Mouse (Mus musculus): ENCODE data around the gene Nfyc.
A peak's percentile ranks its signal among the peaks of the same experiment; 100 is the strongest.

Gene Nfyc

DNA sequence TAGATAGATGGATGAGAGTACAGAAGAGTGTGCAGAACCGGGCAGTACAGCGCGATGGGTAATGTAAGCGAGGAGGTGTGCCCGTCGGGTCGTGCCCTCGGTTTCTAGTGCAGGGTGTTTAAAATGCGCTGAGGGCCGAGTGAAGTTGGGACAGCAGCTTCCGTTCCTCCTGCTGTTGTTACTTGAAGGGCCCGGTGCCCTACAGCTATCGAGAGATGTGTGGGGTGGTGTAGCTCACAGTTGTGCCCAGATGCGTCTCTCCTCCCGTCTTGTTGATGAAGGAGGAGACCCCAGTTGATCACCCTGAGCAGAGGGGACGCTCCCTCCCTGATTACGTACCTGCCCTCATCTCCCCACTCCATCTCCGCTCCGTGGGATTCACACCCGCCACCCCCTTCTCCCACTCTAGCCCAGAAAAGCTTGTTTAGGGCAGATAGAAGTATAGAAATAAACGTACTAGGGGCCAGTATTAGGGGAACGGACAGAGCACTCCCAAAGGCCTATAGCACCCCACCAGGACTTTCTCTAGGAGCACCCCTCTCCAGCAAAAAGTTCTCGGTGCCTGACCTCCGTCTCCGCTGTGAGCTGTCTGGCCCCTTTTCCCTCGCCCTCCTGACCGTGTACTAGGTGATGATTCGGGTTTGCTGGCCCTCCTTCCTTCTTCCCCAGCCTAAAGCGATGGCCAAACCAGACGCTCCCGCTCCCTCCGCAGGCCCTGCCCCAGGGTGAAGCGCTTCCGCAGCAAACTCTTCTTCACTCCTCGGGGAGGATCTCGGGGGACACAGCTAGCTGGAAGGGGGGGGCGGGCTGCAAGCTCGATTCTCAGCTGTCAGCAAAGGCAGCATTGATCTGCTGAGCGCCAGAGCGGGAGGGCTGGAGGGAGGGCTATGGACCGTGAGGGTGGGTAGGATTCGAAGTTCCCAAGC lies 83.2 kb downstream of the Nfyc start, which contains the start of gene Kcnq4:
Gene Kcnq4, minus strand, starts transcription at position 672 of the 926 bp plus-strand sequence.
- DNase-seq: no peak

- no peak for DNase-seq
Observed at GRCm38 (mm10) chr4:120747243-120747792, 84.1 kb downstream of the Nfyc start.

- DNase-seq: peak; percentile 27
Observed at GRCm38 (mm10) chr4:120746552-120747150, 84.7 kb downstream of the Nfyc start.

DNA sequence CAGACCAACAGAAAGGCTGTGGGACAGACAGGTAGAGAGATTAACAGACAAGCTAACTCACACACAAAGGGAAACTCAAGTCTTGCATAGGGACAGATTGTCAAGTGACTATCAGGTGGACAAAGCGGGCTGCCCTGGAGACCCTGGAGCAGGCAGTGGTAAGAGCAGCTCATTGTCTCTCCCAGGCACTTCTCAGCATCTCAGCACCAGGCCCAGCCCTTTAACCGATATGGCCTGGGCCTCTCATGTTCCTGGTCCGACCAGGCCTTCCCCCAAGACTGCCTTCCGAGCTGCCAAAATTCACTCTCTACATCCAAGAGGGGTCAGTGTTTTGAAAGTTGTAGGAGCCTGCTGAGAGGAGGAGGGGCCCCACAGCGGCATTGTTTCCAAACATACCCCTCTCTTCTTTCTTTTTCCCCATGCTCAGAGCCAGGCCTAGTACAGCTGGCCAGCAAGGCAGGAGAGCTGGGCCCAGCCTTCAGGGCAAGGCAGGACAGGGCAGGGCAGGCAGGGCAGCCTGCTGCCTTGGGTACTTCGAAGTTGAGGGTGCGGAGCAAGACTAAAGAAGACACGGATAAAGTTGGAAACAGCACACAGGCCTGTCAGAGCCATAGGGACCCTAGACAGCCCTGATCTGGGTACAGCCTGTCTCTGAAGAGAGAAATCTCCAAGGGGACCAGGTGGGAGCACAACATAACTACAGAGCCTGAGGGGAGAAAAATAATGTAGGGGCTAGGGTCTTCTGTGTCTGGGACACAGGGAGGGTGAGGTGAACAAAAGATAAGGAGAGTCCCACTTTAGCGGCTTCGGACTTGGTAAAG lies 85.4 kb downstream of the Nfyc start:
- no peak for DNase-seq

DNA sequence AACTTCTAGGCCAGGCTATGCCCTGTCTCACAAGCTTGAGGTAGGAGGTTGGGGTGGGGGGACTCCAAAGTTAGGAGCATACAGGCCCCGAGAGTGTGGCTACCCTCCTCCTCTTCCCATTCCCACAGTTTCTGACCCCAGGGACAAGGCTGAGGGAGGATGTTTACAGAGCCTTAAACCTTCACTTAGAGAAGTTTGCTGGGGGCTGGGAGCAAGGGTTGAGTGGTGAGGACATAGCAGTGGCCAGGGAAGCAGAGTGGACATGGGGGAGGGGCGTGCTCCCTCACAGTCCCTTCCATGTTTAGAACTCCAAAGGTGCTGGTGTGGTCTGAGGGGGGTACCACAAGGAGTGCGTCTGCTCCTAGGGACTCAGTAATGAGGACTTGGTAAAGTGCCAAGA lies 87.7 kb downstream of the Nfyc start:
- no peak for DNase-seq

DNA sequence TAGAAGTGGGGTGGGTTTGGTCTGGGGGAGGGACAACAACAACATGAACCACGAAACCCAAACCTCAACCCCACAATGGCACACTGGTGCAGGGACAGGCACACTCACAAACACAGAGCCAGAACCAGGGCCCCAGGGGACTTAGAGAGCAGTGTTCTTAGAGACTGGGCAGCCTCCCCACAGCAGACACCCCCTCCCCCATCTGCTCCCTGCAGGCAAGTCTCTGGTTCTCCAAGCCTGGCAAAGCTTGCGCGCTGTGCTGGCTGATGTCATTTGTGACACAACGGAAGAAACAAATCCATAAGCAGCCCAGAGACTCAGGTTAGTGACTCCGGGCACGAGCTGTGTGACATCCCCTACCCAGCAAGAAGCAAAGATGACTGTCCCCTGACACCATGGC lies 90.1 kb downstream of the Nfyc start:
- no peak for DNase-seq

DNA sequence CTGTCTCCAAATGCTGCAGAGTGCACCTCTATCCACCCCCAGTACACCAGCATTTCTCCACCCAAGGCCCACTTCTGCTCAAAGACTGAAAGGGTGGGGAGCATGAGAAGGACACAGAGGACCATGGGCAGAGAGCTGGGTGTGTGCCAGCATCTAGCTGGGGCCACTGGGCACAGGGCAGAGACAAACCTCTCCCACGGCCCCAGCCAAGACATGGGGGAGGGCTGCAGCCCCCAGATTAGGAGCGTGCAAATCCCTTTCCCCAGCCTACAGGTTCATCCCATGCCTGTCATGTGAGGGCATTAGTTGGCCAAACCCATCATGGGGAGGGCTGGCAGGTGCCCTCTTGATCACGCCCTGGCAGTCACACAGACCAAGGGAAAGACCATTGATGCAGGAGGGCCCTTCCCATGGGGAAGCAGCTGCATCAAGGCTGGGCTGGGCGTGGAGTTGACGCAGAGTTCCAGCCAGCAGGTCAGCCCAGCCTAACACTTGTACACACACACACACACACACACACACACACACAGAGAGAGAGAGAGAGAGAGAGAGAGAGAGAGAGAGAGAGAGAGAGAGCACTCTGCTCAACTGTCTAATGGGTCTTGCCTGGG lies 97.3 kb downstream of the Nfyc start:
- DNase-seq: no peak

DNA sequence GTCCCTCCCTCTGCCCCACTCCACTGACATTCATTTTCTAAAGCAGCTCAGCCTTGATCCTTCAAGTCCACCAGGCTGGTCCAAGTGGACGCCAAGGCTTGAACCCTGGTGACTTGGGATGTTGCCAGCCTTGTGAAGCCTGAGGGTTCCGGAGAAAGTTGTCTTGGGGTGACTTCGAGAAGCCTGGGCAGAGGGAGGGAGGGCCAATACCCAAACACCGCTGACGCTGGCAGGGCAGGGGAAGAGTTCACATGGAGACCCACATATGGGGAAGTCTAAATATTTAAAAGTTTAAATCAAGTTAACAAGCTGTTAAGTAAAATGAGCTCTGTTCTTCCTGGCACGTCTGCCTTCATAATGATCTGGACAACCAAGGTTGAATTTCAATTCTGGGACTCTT lies 98.6 kb downstream of the Nfyc start:
- DNase-seq: no peak

DNA sequence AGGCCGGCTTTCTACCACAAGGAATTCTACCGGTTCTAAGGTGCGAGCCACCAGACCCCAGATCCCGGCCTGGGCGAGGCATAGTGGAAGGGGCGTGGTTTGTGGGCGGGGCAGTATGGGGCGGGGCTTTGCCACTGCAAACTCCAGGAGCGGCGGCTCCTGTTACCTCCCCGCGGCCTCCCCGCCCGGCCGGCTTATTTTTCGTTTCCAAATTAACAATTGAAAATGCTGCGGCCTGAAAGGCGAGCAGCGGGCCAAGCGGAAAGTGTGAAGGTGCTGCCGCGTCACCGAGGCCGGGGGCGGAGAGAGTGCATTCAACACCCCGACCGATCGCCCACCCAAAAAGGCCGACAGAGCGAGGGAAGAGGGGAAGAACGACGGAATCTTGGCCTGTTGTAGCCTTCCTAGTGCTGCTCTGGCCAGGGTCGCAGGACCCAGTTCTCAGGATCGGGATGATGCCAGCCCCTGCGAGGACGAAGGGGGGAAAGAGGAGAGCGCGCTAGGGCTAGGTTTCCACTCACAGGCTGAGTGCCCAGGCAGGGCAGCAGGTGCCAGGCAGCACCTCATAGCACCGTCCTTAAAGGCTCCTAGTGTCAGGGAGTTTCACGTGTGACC lies 100.2 kb downstream of the Nfyc start:
- DNase-seq: peak; percentile 78

- no peak for DNase-seq
Observed at GRCm38 (mm10) chr4:120730574-120730973, 100.8 kb downstream of the Nfyc start.

DNA sequence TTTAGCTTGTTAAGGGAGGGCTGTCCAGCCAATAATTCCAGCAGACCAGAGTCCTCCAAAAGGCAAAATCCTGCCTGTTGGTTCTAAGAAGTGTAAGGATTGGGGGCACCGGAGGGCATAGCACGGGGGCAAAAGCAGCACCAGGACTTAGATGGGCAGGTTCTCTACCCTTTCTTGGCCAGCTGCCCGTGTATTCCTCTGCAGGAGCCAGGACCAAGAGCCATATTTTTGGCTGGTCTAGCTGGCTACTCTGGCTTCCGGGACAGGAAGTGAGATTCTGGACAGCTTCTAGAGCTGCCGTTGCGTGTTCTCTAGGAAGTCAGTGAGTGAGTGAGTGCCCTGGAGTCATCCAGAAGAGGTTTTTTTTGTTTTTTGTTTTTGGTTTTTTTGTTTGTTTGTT lies 101.2 kb downstream of the Nfyc start:
- DNase-seq: no peak

- DNase-seq: no peak
Observed at GRCm38 (mm10) chr4:120729441-120729840, 101.9 kb downstream of the Nfyc start.

- DNase-seq: no peak
Observed at GRCm38 (mm10) chr4:120727842-120728241, 103.5 kb downstream of the Nfyc start.

DNA sequence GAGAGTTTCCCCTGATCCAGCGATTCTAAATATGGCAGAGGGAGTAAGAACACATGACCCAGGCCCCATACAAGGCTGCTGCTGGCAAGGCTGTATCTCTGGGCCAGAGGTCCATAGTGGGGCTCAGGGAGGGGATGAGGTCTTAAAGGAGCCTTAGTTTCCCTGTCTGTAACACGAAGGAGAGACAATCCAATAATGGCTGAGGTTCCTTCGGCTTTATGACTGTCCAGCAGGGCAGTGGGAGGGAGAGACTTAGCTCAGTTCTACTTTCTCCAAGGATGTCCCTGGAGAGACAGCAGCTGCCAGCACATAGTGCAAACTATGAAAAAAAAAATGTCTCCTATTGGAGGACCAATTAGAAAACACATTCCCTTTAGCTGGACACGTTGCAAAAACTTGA lies 105.2 kb downstream of the Nfyc start:
- no peak for DNase-seq

- no peak for DNase-seq
Observed at GRCm38 (mm10) chr4:120725516-120726090, 105.8 kb downstream of the Nfyc start.

- DNase-seq: no peak
Observed at GRCm38 (mm10) chr4:120721574-120721973, 109.8 kb downstream of the Nfyc start.

- no peak for DNase-seq
Observed at GRCm38 (mm10) chr4:120719152-120719551, 112.2 kb downstream of the Nfyc start.

DNA sequence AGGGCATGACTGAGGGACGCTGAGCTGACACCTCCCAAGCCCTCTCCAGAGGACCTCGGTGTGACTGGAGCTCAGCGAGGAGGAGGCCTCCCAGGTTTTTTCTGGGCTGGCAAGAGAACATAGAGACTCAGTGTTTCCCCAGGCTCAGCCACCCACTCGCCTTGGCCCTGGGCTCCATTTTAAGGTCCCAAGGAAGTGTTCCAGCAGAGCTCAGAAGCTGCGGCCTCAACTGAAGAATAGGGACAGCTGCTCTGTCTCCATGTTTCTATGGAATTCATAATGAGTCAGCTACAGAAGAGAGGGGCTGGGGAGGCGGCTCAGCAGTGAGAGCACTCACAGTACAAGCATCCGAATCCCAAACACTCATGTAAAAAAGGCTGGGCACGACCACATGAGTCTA lies 113.8 kb downstream of the Nfyc start:
- no peak for DNase-seq

DNA sequence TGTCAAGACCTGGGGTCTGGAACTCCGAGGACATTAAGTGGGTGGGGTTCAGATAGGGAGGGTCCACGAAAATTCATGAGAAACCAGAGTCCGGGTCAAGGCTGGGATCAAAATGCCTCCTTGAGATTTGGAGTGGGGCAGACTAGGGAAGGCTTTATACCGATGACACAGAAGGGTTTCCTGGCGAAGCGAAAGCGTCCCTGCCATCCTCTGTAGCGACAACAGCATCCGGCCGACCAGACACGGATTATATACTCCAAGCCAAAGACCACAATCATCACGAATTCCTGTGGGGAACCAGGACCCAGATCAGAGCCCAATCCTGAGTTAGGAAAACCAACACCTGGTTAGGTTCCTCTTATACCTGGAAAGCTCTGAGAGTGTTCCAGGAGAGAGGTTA lies 114.6 kb downstream of the Nfyc start:
- no peak for DNase-seq

DNA sequence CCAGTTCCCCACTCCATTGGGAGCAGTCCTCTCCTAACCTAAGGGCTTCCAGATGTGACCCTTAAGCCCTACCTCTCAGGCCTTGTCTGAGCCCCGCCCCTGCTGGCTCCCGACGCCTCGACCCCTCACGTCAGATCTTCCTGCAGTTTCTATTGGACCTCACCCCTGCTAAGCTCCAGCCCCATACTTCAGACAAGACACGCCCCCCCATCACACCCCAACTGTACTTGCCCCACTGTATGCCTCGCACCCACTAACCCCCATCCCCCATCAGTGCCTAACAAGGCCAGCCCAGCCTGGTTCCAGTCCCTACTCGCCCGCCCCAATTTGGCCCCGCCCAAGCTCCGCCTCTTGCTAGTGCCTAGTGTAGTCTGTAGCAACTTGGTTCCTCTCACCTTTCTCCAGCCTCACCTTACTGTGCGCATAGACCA lies 115.2 kb downstream of the Nfyc start:
- DNase-seq: peak; percentile 68

GRCm38 (mm10) chr4:120713856-120714497 lies 117.4 kb downstream of the Nfyc start:
- no peak for DNase-seq

All from thymus, postnatal 4 days (tissue).